Mouse (Mus musculus) erythroblast, embryonic 14.5 days (primary cell): ENCODE data around the gene Mvd. TPM values are rescaled to one million over a fixed set of nuclear protein-coding genes. Genes with fewer than 3 reads are reported as not detected.

Experiments
- H3K27me3 ChIP-seq: 2 replicates; pipeline ENCODE4 v1.6.1; 2012; ENCODE audit warnings: inconsistent platforms; ENCODE audit not compliant: control insufficient read depth
- H3K36me3 ChIP-seq: 2 replicates; pipeline ENCODE4 v1.6.1; 2012; ENCODE audit warnings: mild to moderate bottlenecking, inconsistent platforms; ENCODE audit not compliant: control insufficient read depth
- H3K4me1 ChIP-seq: 2 replicates; pipeline ENCODE4 v1.6.1; 2012; ENCODE audit warnings: inconsistent platforms; ENCODE audit not compliant: control insufficient read depth
- H3K4me3 ChIP-seq: replicated peaks from 2 replicates; pipeline ENCODE3; 2012; ENCODE audit warnings: moderate library complexity, mild to moderate bottlenecking, inconsistent platforms
- H3K9me3 ChIP-seq: 2 replicates; pipeline ENCODE4 v1.6.1; 2012; ENCODE audit warnings: low read length, inconsistent platforms, mixed read lengths; ENCODE audit not compliant: control insufficient read depth
- GATA1 ChIP-seq: IDR thresholded peaks from 2 replicates; pipeline ENCODE4 v1.6.1; 2012; ENCODE audit warnings: low read length, inconsistent platforms, mixed read lengths
- TAL1 ChIP-seq: IDR thresholded peaks from 3 replicates; pipeline ENCODE4 v1.6.1; 2012; ENCODE audit warnings: low read length, inconsistent platforms, mixed read lengths
- polyA plus RNA-seq: library from polyadenylated mRNA; stranded (reverse); fragments of >175 nt; gene quantifications from 2 replicates; pipeline ENCODE4 v1.2.3, GENCODE M21; 2012

The Mvd gene
- polyA plus RNA-seq, 1 experiment = 0.19 TPM

DNA sequence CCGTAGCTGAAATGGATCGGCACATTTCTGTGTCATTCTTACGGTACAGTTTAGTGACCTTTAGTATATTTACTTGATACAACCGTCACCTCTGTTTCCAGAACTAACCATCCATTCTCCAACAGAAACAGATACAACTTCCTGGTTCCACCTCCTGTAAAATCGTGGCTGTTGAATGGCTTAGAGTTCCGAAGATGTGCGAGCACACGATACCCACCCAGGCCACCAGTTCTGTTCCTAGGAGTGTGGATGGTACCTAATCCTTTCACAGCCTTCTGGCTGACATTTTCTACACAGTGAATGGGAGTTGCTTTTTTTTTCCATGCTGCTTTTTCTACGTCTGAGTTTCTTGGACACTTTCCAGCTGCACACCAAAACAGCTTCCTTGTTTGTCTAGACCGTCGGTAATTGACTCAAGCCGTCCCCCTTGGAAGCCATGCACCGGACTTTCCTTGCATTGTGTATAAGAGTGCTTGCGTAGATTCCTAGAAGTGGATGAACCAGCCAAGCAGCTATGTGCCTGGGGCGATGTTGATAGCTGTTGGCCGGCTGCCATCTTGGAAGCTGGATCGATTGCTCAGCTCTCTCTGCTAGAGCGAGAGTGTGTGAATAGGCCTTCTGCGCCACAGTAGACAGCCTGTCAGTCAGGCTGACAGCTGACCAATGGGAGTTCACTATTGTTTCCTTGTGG lies 981 bp upstream of the Mvd start:
- peaks cover 10% of the 10 kb centered on the region for H3K36me3 ChIP-seq
- H3K27me3 ChIP-seq = peaks cover 9% of the 10 kb centered on the region
- H3K9me3 ChIP-seq = peaks cover 3% of the 10 kb centered on the region
- no peak for TF ChIP-seq TAL1
- no peak for TF ChIP-seq GATA1
- H3K4me3 ChIP-seq = peak overlapping the region; percentile 71
- peaks cover 30% of the 10 kb centered on the region for H3K4me1 ChIP-seq

DNA sequence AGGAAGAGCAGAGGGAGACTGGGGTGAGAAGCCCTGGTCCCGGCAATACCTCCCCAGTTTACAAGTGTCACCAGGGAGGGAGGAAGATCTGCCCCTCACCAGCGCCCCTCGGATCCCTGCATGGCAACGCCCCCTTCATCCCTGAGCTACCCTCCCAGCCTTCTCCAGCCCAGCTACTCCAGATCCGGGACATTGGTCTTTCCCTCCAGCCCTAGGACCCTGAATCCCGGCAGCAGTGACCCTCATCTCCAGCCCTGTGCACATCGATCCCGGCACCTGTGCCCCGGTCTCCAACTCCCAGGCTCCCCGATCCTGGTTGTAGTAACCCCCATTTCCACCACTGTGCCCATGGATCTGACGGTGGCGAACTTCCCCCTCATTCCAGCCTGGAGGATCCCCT lies 441 bp downstream of the Mvd start:
- Histone ChIP-seq H3K36me3 (peaks cover 19% of the 10 kb centered on the region), H3K4me3 (peak overlapping the region; percentile 71), H3K4me1 (peaks cover 36% of the 10 kb centered on the region), H3K27me3 (peaks cover 9% of the 10 kb centered on the region), H3K9me3 (peaks cover 4% of the 10 kb centered on the region)
- TF ChIP-seq TAL1 = no peak
- TF ChIP-seq GATA1 = no peak

DNA sequence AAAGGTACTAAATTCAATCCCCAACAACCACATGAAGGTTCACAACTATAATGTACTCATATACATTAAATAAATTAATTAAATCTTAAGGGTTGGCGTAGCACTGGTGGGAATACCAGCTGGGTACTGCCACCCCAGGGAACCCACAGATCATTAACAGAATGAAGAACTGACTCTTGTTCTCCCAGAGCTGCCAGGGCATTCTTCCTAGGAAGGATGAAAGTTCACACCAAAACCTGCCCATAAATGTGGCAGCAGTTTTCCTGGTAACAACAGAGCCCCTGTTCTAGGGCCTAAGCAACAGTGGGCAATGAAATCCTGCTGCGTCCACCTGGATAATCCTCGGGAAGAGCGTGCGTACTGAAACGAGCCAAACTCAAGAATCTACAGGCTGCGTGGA lies 866 bp downstream of the Mvd start:
- Histone ChIP-seq H3K36me3 (peaks cover 22% of the 10 kb centered on the region), H3K27me3 (peaks cover 7% of the 10 kb centered on the region), H3K4me3 (peak overlapping the region; percentile 71), H3K9me3 (peaks cover 4% of the 10 kb centered on the region), H3K4me1 (peaks cover 36% of the 10 kb centered on the region)
- TF ChIP-seq GATA1 (no peak), TAL1 (no peak)

DNA sequence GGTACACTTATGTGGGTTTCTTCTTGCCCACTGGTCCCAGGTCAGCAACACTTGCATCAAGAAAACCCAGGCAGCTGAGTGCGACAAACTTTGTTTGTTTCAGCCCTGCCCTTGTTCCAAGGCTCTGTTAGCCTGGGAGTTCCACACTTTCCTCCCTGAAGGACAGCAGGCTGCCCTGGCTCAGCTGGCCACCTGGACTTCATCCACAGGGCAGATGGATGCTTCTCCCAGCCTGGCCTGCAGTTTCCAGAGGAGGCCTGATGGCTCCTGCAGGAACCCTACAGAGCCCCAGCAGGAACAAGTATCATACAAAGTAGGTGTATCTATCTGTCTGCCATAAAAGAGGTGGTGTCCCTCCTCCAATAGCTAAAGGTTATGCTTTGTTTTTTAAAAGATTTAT lies 1.9 kb downstream of the Mvd start:
- no peak for TF ChIP-seq GATA1
- no peak for TF ChIP-seq TAL1
- H3K36me3 ChIP-seq = peaks cover 30% of the 10 kb centered on the region
- H3K9me3 ChIP-seq = peaks cover 4% of the 10 kb centered on the region
- no peak overlapping the region for H3K4me3 ChIP-seq
- H3K27me3 ChIP-seq = peaks cover 2% of the 10 kb centered on the region; the same call in 1 of the 2 replicates
- peaks cover 38% of the 10 kb centered on the region for H3K4me1 ChIP-seq

DNA sequence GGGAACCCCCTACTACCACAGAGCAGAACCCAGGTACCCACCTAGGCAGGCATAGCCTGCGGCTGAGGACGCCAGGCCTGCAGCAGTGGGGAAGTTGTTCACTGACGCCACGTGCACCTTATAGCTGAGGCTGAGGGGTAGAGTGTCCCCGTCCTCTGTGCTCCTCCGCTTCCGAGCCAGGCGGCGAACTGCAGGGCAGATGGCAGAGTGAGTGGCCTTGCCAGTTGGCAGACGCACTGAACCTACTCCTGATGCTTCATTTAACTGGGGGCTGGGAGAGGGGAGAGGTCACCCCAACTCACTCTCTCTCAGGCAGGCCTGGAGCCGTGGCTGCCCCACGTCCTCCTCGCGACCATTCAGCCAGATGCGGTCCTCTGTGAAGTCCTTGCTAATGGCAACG lies 3.9 kb downstream of the Mvd start:
- no peak overlapping the region for H3K4me3 ChIP-seq
- H3K4me1 ChIP-seq = peaks cover 26% of the 10 kb centered on the region
- peaks cover 9% of the 10 kb centered on the region for H3K9me3 ChIP-seq
- H3K36me3 ChIP-seq = peaks cover 38% of the 10 kb centered on the region
- TF ChIP-seq TAL1 (no peak), GATA1 (no peak)
- H3K27me3 ChIP-seq = 0 out of 2 replicates have a peak, but pooled peaks cover 2% of the 10 kb centered on the region

DNA sequence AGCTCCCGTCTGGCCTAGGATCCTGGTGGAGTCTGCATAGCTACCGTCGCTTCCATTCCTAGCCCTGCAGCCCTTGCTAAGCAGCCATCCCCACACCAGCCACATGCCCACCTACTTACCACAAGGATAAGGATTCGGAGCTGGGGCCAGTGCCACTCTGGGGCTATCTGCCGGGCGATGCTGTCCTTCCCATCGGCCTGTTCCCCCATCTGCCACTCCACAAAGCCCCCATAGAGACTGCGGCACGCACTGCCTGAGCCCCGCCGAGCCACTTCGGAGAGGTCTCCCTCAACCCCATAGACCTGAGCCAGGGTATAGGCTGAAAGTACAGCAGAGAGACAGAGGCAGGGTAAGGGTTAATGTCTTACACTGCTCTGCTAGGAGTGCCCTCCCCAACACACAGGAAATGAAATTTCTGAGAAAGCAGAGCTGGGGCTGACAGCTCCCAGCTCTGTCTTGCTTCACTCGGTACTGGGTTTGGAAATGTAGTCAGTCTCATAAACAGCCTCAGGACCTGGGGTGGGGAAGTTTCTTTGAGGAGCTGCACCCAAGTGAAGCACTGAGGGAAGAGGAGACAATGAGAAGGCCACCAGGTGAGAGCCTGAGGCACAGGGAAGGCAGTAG lies 5.4 kb downstream of the Mvd start:
- TF ChIP-seq TAL1 (no peak), GATA1 (no peak)
- Histone ChIP-seq H3K27me3 (peaks cover 7% of the 10 kb centered on the region), H3K4me1 (peaks cover 23% of the 10 kb centered on the region), H3K4me3 (no peak overlapping the region), H3K36me3 (peaks cover 43% of the 10 kb centered on the region), H3K9me3 (peaks cover 9% of the 10 kb centered on the region)

DNA sequence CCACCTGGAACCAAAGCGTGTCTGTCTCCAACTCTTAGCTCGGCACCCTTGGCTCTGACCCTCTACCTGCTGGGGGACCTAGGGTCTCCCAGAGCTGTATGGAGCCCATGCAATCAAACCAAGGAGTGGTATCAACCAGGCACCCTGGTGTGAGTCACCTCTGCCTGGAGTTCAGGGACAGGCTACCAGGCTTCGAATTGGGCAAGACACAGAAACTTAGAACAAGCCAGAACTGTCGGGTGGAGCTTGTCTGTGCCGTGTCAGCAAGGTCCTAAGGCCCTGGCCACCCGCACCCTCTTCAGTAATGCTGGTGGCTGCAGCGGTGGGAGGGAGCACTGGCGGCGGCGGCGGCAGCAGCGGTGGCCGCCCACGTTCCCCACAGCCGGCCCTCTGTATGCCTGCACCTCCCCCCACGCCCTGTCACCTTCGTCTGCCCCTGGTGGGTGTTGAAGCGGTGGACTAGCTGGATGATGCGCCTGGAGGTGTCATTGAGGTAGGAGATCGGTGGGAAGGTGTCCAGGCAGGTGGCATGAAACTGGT lies 6.6 kb downstream of the Mvd start:
- H3K9me3 ChIP-seq = peaks cover 9% of the 10 kb centered on the region
- peaks cover 43% of the 10 kb centered on the region for H3K36me3 ChIP-seq
- TF ChIP-seq GATA1 (no peak), TAL1 (no peak)
- H3K4me1 ChIP-seq = peaks cover 28% of the 10 kb centered on the region
- H3K27me3 ChIP-seq = peaks cover 18% of the 10 kb centered on the region
- H3K4me3 ChIP-seq = no peak overlapping the region

DNA sequence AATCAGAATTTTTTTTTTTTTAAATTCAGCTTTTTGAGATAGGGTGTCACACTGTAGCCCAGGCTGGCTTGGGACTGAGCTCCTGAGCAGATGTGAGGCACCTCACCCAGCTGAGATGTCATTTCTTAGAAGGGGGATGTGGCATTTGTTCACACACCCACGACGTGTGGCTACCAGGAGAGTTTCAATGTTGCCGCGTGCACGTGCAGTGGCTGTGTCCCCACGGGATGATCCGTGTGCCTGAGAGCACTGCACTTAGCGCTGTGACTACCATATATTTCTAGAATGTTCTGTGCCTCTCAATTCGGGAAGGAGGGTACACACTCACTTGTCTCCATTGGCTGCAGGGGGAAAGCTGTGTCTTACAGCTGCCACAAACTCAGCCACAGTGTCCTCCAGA lies 7.1 kb downstream of the Mvd start:
- peaks cover 43% of the 10 kb centered on the region for H3K36me3 ChIP-seq
- peaks cover 28% of the 10 kb centered on the region for H3K4me1 ChIP-seq
- no peak for TF ChIP-seq GATA1
- no peak for TF ChIP-seq TAL1
- H3K27me3 ChIP-seq = peaks cover 20% of the 10 kb centered on the region
- peaks cover 9% of the 10 kb centered on the region for H3K9me3 ChIP-seq
- no peak overlapping the region for H3K4me3 ChIP-seq

DNA sequence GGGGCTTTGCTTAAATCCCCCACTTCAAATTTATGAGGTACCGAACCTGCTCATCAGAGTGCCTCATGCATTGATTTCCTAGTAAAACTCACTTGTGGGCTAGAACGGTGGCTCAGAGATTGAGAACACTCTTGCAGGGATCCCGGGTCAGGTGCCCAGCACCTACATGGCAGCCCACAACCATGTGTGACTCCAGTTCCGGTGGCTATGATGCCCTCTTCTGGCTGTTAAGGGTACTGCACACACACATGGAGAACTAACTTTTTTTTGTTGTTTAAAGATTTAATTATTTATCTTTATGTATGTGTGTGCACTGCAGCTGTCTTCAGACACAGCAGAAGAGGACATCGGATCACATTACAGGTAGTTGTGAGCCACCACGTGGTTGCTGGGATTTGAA lies 7.8 kb downstream of the Mvd start:
- Histone ChIP-seq H3K27me3 (peaks cover 20% of the 10 kb centered on the region), H3K36me3 (peaks cover 43% of the 10 kb centered on the region), H3K4me3 (no peak overlapping the region), H3K4me1 (peaks cover 28% of the 10 kb centered on the region), H3K9me3 (peaks cover 9% of the 10 kb centered on the region)
- TF ChIP-seq GATA1 = no peak
- no peak for TF ChIP-seq TAL1
